Mouse (Mus musculus): ENCODE results near the gene Rfx5.
A peak's percentile ranks its signal among the peaks of the same experiment; 100 is the strongest.
"Not testable (repeated sequence)": the region's sequence is repeated elsewhere in the genome, so short reads cannot be mapped to it uniquely, and the experiment has no call there.

Rfx5 gene

GRCm38 (mm10) chr3:94953764-94954616 is at the start of gene Rfx5:
Gene Rfx5, plus strand, starts transcription at chr3:94954075.
- peak; percentile 84 for DNase-seq (ENCODE audit: low spot score)

- DNase-seq (ENCODE audit: low spot score), result not testable (repeated sequence)
Observed at GRCm38 (mm10) chr3:94904759-94905158, 49.1 kb upstream of the Rfx5 start.

DNA sequence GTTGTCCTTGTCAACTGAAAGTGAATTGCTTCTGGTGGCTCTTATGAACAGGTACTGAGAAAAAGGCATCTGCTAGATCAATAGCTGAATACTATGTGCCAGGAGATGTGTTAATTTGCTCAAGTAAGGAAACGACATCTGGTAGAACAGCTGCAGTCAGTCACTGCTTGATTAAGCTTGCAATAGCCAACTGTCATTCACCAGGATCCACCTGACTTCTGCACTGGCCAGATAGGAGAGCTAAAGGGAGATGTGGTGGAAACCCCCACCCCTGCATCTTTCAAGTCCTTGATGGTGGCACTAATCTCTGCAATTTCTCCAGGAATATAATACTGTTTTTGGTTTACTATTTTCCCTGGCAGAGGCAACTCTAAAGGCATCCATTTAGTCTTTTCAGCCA is 47.4 kb upstream of the Rfx5 start:
- DNase-seq (ENCODE audit: low spot score), result no peak

DNA sequence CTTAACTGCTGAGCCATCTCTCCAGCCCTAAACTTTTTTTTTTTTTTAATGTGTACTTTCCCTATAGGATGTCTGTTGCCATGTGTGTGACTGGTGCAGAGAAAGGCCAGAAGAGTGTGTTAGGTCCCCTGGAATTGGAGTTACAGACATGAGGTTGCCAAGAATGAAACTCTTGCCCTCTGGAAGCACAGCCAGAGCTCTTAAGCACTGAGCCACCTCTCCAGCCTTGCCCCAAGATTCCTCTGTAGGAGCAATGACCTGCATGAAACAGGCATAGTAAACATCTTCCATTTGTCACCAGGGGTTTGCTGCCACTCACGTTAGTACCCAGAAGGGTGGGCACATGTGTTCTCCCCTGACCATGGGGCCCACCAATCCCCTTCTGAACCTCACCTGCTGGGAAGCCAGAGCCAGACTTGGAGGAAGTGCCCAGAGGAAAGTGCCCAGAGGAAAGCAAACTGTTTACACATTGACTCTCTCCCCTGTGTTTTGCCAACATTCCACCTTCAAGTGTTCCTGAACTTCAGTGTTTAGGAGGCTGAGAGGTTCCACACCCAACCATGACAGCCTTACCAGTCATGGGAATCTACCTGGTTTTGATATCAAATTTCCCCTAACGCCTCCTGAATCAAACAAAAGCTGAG is 42.7 kb upstream of the Rfx5 start:
- no peak for DNase-seq (ENCODE audit: low spot score)

GRCm38 (mm10) chr3:94913801-94914200 is 40.1 kb upstream of the Rfx5 start:
- DNase-seq (ENCODE audit: low spot score), result no peak

GRCm38 (mm10) chr3:94915903-94916741 is 37.8 kb upstream of the Rfx5 start:
- DNase-seq (ENCODE audit: low spot score), result no peak

DNA sequence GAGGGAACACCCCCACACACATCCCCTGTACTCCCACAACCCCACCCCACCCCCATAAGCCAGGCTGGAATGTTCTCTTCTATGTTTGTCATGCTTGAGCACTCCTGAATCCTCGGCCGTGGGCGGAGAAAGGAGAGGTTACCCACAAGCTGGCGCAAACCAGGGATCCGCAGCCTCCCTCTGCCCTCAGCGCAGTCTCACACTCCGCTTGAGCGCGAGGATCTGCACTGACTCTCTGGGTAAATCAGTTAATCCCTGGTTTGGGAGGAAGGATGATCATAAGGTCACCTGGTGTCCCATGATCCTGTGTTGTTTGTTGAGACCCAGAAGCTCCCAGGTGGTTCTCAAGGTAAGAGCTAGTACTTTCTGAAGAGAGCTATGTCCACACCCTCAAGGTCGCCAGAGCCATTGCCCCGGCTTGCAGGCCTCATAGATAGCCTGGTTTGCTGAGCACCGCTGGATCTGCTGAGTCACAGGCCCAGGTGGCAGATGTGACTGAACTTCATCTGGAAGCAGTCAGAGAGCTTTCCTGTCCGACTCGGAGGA is 36.0 kb upstream of the Rfx5 start:
- DNase-seq (ENCODE audit: low spot score), result no peak

- no peak for DNase-seq (ENCODE audit: low spot score)
Observed at GRCm38 (mm10) chr3:94918845-94919244, 35.0 kb upstream of the Rfx5 start.

DNA sequence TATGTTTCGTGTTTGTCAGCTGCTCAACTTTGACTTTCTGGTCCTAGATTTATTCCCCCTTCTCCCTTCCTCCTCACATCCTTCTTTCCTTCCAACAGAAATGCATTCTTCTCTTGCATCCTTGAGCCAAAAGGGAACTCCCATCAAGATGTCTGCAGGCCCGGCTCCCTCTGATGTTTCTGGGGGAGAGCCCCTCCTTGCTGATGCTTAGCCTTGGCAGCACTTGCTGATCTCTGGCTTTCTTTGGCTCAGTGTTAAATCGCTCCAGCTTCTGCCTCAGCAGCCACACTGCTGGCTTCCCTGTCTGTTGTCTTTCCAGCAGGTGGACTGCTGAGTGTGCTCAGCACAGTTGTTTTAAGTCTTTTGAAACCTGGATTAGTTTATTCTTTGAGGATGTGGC is 32.8 kb upstream of the Rfx5 start:
- DNase-seq (ENCODE audit: low spot score), result peak; percentile 37

- DNase-seq (ENCODE audit: low spot score), result no peak
Observed at GRCm38 (mm10) chr3:94922333-94922732, 31.5 kb upstream of the Rfx5 start.

DNA sequence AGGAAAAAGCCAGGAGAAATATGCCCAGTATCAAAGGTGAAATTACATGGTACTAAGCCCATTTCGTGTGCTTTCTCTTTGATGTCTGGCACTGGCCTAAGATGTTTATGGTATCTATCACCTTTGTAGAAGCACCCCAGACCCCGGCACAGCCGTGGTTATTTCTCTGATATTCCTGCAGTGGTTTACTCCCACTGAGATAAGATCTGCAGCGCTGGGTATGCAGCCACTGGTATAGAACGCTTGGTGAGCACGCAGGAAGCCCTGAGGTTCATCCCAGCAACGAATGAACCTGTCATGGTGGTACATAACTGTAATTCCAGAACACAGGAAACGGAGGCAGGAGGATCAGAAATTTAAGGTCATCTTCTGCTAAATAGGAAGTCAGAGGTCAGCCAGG is 29.2 kb upstream of the Rfx5 start:
- DNase-seq (ENCODE audit: low spot score), result no peak

GRCm38 (mm10) chr3:94926301-94926736 is 27.6 kb upstream of the Rfx5 start:
- DNase-seq (ENCODE audit: low spot score), result not testable (repeated sequence)

- DNase-seq (ENCODE audit: low spot score), result not testable (repeated sequence)
Observed at GRCm38 (mm10) chr3:94928979-94929378, 24.9 kb upstream of the Rfx5 start.

- DNase-seq (ENCODE audit: low spot score), result not testable (repeated sequence)
Observed at GRCm38 (mm10) chr3:94930386-94931266, 23.2 kb upstream of the Rfx5 start.

- DNase-seq (ENCODE audit: low spot score), result not testable (repeated sequence)
Observed at GRCm38 (mm10) chr3:94931427-94932082, 22.3 kb upstream of the Rfx5 start.

GRCm38 (mm10) chr3:94932279-94932678 is 21.6 kb upstream of the Rfx5 start:
- not testable (repeated sequence) for DNase-seq (ENCODE audit: low spot score)

DNA sequence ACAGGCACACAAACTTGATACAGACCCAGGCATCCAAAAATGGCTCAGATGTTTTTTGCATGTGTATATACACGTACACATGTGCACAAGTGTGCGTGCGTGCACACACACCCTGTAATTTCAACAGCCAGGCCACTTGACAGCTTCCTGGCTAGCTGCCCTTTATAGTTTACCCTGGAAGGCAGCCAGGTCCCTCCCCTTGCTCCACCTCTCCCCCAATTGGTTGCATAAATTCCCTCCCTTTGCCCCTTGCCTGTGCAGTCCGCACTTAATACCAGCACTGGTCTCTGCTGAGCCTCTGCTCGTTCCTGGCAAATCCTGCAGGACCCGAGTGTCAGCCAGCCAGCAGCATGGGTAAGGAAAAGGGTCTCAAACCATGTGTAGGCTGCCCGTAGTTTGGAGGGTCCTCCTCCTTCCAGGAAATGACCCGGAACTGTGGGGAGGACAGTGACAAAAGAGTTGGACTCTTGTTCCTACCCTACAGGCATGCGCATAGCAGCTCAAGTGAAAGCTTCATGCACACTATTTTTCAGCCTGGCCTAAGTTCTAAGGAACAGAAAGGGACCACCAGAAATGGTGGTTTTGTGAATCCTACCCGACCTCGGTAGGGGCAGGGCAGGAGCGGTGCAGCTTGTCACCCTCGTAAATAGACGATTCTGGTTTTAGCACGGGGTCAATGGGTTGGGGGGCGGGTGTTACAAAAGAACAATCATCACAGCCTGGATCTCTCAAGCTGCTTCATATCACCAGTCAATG is 20.9 kb upstream of the Rfx5 start, which contains the start of gene Selenbp1:
TSS of gene Selenbp1 (plus strand) at position 248 of the 756 bp plus-strand sequence.
- peak; percentile 89 for DNase-seq (ENCODE audit: low spot score)

DNA sequence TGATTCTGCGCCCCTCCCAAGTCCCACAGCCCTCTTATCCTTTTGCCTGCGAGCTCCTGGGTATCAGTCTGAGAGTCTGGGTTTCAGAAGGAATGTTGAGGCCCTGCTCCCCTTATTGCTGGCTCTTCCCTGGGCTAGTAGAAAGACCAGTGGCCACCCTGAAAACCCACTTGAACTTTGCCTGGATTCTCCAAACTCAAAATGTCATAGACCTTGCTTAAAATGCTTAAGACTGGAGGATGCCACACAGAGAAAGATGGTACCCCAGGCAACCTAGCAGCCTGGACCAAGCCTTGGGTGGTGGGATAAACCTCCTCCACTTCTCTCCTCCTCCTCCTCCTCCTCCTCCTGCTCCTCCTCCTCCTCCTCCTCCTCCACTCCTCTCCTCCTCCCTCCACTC is 20.3 kb upstream of the Rfx5 start:
- DNase-seq (ENCODE audit: low spot score), result not testable (repeated sequence)

GRCm38 (mm10) chr3:94934564-94934963 is 19.3 kb upstream of the Rfx5 start:
- DNase-seq (ENCODE audit: low spot score), result not testable (repeated sequence)

GRCm38 (mm10) chr3:94935332-94935731 is 18.5 kb upstream of the Rfx5 start:
- peak; percentile 51 for DNase-seq (ENCODE audit: low spot score)

Measured in ovary, postnatal 14 days (tissue).